Mouse (Mus musculus) adrenal gland, adult (tissue): ENCODE measurements around the gene Parp11.
"Not testable (repeated sequence)": the region's sequence is repeated elsewhere in the genome, so short reads cannot be mapped to it uniquely, and the experiment has no call there.

Experiments used
- DNase-seq, 2 experiments: peaks; one replicate each; pipeline ENCODE4 v3.0.0; 2022 to 2023; ENCODE audit warnings: low spot score in 1 of 2; ENCODE audit not compliant: inconsistent age in 2 of 2

The Parp11 gene

DNA sequence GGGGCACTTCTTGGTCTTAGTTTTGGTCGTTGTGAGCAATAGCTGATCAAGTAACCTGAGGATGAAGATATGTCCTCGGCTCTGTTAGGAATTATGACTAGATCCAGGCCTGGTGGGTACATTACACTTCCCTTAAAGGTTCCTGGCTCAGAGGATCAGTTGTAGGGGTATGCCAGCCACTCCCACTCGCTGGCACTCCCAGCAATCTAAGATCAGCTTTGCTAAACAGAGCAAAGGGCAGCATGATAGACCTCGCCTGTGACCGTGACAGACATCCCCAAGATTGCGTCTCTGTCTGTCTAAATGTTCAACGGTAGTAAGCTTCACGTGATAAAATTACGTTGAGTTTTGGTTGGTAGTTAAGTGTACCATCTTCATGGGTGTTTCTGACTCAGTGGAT is 47.7 kb downstream of the Parp11 start:
- DNase-seq, result no peak

GRCm38 (mm10) chr6:127495251-127495650 is 48.6 kb downstream of the Parp11 start:
- DNase-seq, result no peak

DNA sequence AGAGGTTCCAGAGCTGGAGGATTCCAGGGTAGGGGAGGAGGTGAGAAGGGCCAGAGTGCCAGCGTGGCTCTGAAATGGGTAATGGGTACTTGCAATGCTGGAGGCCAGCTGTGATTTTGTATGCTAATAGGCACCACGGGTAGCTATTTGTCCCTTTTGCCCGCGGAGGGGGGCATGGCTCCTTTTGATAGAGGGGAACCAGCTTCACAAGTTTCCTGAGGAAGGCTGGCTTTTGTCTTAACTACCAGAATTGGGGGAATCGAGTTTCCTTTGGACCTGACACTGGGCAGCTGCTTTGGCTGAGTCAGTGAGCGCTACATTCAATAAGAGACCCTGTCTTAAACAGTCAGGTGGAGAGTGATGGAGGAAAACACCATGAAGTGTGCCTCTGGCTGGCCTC is 49.2 kb downstream of the Parp11 start:
- no peak for DNase-seq

DNA sequence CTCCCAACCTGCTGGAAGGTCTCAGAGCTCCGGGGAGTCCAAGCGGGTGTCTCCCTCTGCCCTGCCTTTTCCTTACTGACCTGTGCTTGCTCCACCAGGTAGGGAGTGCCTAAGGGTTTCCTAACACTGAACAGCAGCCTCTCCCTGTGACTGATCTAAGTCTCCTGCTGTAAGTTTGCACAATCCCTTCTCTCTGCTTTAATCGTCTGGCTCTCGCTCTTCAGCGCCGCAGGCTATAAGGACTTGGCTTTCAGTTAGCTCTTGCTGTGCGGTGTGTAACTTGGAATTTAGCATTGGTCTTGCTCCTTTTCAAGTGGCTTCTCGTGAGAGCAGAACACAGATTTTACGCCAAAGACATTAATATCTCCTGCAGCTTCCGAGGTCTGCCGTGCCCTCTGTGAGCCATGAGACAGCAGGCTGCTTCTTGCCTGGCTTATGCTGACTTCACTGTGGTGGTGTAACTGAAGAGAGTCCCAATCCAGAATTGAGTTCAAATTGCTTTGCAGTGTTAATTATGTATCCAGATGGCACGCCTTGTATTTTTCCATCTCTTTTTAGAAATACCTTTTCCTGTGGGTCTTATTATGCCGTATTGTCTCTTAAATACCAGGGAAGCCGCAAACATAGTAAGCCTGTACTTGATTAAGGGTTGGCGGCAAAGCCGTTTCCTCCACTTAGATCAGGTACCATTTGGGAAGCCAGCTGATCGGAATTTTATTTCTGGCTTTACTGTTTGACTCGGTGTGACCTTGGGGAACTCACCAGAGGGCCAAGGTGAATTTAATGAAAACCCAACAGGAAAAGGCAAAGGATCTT is 50.4 kb downstream of the Parp11 start:
- no peak for DNase-seq

DNA sequence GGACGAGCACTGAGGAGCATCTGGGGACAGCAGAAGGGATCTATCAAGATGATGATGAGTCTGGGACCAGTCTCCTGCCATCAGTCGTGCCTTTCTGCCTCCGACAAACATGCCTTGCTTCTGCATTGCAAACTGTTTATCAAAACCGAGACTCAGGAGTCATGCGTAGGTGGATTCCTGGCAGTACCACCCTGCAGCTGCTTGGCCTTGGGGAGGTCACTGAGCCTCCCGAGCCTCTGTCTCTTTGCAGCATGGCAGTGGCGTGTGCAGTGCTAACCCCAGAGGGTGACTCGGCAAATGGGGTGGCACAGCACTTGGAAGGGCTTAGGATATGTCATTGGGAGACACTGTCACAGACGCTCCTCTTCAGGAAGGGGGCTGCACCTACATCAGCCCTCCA is 53.5 kb downstream of the Parp11 start:
- peak; percentile 58 to 68 for DNase-seq

DNA sequence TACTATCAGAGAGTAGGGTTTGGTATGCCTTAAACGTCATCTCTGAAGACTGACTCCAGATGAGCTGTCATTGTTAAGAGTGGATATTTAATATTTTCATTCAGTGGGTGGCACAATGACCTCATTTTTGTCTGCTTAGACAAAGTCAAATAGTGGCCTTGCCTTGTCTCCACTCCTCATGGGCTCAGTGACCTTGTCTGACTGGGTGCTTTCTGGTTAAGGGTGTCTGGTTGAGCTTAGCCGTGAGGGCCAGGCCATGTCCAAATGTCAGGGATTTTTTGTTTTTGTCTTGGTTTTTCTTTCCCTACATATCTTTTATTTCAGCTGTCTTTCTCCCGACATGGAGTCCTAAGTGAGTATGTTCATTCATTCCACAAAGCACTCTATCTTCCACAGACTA is 54.2 kb downstream of the Parp11 start:
- DNase-seq, result peak; percentile 57 to 85

DNA sequence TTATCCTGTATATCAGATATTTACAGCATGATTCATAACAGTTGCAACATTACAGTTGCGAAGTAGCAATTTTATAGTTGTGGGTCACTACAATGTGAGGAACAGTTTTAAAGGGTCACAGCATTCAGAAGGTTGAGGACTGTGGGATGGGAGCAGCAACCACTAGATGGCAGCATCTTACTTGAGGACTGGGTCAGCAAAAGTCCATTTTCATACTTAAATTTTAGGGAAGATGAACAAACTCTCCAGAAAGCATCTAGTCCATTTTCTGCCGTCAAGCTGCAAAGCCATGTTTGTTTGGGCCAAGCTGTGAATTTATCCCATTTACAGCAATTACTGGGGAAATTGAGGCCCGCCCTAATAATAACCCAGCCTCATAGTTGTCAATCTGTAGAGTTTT is 55.9 kb downstream of the Parp11 start:
- peak; percentile 48 to 86 for DNase-seq

DNA sequence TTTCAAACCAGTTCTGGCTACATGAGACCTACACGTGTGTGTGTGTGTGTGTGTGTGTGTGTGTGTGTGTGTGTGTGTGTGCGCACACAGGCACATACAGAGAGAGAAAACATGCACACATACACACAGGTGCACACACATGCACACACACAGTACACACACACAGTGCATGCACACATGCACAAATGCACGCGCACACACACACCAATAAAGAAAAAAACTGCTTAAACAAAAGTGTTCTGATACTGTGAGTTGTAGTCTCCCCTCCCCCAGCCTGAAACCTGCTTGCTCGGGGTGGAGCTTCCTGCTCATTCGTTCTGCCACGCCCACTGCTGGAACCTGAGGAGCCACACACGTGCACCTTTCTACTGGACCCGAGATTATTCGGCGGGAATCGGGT is 67.1 kb downstream of the Parp11 start:
- not testable (repeated sequence) for DNase-seq

DNA sequence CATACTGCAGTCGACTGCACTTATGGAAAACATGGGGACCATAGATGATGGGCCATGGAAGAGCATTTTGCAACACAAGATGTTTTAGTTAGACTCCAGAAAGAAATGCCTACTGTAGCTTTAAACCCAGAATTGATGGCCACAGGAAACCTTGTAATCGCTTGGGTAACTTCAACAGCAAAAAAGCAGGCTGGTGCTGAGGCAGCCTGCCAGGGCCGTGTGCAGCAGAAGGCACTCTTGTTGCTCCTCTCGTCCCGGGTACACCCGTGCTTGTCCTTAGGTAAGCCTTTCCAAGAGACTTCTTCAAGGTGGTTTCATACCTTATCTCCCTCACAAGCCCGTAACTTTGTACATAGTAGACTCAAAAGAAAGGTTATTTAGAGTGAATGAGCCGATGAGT is 74.5 kb downstream of the Parp11 start:
- DNase-seq, result peak in 1 of 2 experiments; percentile 60

DNA sequence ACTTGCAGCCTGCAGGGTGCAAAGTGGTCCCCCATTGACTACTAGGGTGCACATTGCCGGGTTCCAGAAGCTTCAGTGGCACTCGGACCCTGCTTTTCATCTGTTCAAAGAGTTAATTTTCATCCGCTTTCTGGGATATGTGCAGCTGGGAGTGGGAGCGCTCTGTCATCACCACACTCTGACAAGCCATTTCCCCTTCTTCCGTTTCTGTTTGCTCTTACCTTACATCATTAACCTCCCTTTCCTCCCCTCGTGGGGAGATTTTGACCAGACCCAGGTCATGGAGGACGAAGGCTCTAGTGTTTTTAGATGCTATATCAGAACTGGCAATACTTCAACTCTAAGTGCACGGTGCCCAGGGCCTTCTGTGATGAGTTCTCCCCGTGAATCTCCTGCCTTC is 75.7 kb downstream of the Parp11 start:
- DNase-seq, result no peak

- DNase-seq, result peak; percentile 59 to 87
Observed at GRCm38 (mm10) chr6:127524442-127524841, 77.8 kb downstream of the Parp11 start.

GRCm38 (mm10) chr6:127528625-127529024 is 82.0 kb downstream of the Parp11 start:
- DNase-seq, result peak in 1 of 2 experiments; percentile 62

GRCm38 (mm10) chr6:127529451-127529850 is 82.8 kb downstream of the Parp11 start:
- DNase-seq, result peak; percentile 97 to 99

GRCm38 (mm10) chr6:127530206-127530605 is 83.6 kb downstream of the Parp11 start:
- peak in 1 of 2 experiments; percentile 57 for DNase-seq

- DNase-seq, result peak in 1 of 2 experiments; percentile 24
Observed at GRCm38 (mm10) chr6:127531412-127532205, 85.0 kb downstream of the Parp11 start.

DNA sequence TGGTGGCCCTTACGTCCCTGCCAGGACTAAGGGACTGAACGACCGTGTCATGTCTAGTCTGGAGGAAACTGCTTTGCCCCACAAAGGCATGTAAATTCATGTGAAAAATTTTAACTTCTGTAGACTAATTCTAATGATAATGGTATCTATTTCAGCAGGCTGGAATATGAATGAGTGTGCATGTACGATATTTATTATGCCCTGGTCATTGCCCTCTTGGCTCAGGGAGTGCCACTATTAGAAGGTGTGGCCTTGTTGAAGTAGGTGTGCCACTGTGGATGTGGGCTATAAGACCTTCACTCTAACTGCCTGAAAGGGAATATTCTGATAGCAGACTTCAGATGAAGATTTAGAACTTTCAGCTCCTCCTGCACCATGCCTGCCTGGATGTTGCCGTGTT is 85.7 kb downstream of the Parp11 start:
- no peak for DNase-seq

GRCm38 (mm10) chr6:127533766-127534165 is 87.1 kb downstream of the Parp11 start:
- DNase-seq, result peak in 1 of 2 experiments; percentile 57

DNA sequence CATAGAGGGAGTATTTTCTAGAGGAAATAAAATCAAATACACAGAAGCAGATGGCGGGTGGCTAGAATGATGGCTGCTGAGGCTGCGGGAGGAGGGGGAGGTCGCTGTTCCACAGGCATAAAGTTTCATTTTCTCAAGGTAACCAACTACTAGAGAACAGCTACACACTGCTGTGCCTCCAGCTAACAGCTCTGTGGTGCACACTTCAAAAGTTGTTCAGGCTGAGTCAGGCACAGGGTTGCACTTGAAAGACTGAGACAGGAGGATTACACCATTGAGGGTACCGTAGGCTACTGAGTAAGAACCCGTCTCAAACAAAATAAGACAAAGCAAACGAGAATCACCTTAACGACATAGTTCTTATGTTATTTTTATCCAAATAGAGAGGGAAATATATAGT is 90.4 kb downstream of the Parp11 start:
- DNase-seq, result peak in 1 of 2 experiments; percentile 37

DNA sequence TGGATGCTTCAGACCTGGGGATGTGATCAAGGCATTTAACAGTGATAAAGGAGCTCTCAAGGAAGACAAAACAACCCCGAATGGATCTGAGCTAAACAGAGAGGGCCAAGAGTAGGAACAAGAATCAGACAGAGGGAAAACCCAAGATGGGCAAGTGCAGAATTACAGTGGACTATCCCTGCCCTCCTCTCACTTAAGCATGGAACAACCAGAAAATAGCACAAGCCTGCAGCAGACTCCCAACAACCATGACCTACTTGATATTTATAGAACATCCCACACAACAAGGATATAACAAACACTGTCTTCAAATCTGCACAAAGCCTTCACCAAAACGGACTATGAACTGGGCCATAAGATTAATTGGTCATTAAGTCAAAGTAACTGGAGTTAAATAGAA is 91.5 kb downstream of the Parp11 start:
- peak in 1 of 2 experiments; percentile 55 for DNase-seq

DNA sequence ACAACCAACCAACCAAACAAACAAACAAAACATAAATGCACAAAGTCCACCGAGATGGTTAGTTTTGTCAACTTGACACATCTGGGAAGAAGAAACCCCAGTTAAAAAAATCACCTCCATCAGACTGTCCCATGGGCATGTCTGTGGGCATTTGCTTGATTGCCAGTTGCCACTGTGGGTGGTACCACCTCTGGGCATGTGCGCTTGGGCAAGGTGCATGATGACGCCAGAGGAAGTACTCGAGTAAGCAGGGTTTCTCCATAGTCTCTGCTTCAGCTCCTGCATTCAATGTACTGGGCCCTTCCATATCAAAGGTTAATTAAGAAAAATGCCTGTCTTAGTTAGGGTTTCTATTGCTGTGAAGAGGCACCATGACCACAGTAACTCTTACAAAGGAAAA is 92.6 kb downstream of the Parp11 start:
- DNase-seq, result no peak

DNA sequence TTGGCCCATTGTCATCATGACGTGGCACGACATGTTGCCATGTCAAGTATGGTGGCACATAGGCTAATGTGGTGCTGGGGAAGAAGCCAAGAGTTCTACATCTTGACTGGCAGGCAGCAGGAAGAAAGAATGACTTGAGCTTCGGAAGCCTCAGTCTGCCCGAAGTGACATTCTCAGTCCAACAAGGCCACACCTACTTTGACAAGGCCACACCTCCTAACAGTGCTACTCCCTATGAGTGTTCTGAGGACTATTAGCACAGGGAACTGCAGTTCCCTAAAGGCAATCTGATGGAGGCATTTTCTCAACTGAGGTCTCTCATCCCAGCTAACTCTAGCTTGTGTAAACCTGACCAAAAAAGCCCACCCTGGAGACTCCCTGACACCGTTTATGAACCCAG is 93.0 kb downstream of the Parp11 start:
- DNase-seq, result peak in 1 of 2 experiments; percentile 51

GRCm38 (mm10) chr6:127540517-127540916 is 93.9 kb downstream of the Parp11 start:
- DNase-seq, result no peak
